Mouse (Mus musculus) stomach, embryonic 14.5 days (tissue): ENCODE measurements around the gene Sfi1. TPM values are rescaled to one million over a fixed set of nuclear protein-coding genes. Genes with fewer than 3 reads are reported as not detected.
"Not testable (repeated sequence)": the region's sequence is repeated elsewhere in the genome, so short reads cannot be mapped to it uniquely, and the experiment has no call there.

Experiments used
- ATAC-seq: fragments of 200-750 bp; cut with Nextera tagmentation; 2 replicates; pipeline ENCODE4 v1.8.0; 2017; ENCODE audit warnings: low read depth, moderate TSS enrichment; ENCODE audit not compliant: insufficient number of reproducible peaks, insufficient read depth, low FRiP score
- H3K27ac ChIP-seq: fragments of 300-500 bp; sonication (generic); 2 replicates; pipeline ENCODE4 v1.5.1; 2014; ENCODE audit warnings: mild to moderate bottlenecking, low read length, moderate library complexity, mixed read lengths
- H3K27me3 ChIP-seq: fragments of 300-500 bp; sonication (generic); 2 replicates; pipeline ENCODE4 v1.6.1; 2014; ENCODE audit warnings: low read length, control low read depth, mixed read lengths; ENCODE audit not compliant: control insufficient read depth, insufficient read depth
- H3K36me3 ChIP-seq: fragments of 300-500 bp; sonication (generic); 2 replicates; pipeline ENCODE4 v1.6.1; 2014; ENCODE audit warnings: mild to moderate bottlenecking, control low read depth, low read length, moderate library complexity, mixed read lengths; ENCODE audit not compliant: control insufficient read depth, insufficient read depth
- H3K4me1 ChIP-seq: fragments of 300-500 bp; sonication (generic); 2 replicates; pipeline ENCODE4 v1.6.1; 2014; ENCODE audit warnings: low read length, control low read depth, mixed read lengths; ENCODE audit not compliant: control insufficient read depth, insufficient read depth
- H3K4me2 ChIP-seq: fragments of 300-500 bp; sonication (generic); replicated peaks from 2 replicates; pipeline ENCODE4 v1.6.1; 2014; ENCODE audit warnings: low read depth, low read length, control low read depth
- H3K4me3 ChIP-seq: fragments of 300-500 bp; sonication (generic); 2 replicates; pipeline ENCODE4 v1.5.1; 2014; ENCODE audit warnings: low read depth, low read length, control low read depth
- H3K9ac ChIP-seq: fragments of 300-500 bp; sonication (generic); replicated peaks from 2 replicates; pipeline ENCODE4 v1.6.1; 2014; ENCODE audit warnings: low read depth, mild to moderate bottlenecking, control low read depth, low read length, moderate library complexity, mixed read lengths
- H3K9me3 ChIP-seq: fragments of 300-500 bp; sonication (generic); 2 replicates; pipeline ENCODE4 v1.6.1; 2016; ENCODE audit warnings: low read depth, low read length, control low read depth; ENCODE audit not compliant: control insufficient read depth
- WGBS: fragments of 180-500 bp; shearing (Covaris S2); extraction: QIAGEN DNeasy Blood & Tissue Kit; methylation state at CpG from one replicate; pipeline ENCODE4 v1.1.7; 2014; 5-methylcytosine and 5-hydroxymethylcytosine counted together
- polyA plus RNA-seq: library from polyadenylated mRNA; unstranded; fragments of >200 nt; fragmentation: Nextera tagmentation; extraction: Ambion mirVana; gene quantifications from 2 replicates; pipeline ENCODE4 v1.2.1, GENCODE M21; 2014

Gene Sfi1
- polyA plus RNA-seq, 1 experiment from 2014 or later = 12.5 TPM

GRCm38 (mm10) chr11:3181250-3181649, 12.0 kb downstream of the Sfi1 start:
- not testable (repeated sequence) for H3K9ac ChIP-seq, H3K36me3 ChIP-seq, H3K4me3 ChIP-seq, H3K9me3 ChIP-seq, H3K4me1 ChIP-seq, H3K4me2 ChIP-seq, ATAC-seq, H3K27ac ChIP-seq, H3K27me3 ChIP-seq
- WGBS = 61% methylated on average over 4 of the region's 4 CpGs

- H3K9ac ChIP-seq, H3K27me3 ChIP-seq, H3K27ac ChIP-seq, H3K4me2 ChIP-seq, H3K9me3 ChIP-seq, H3K36me3 ChIP-seq, H3K4me3 ChIP-seq, H3K4me1 ChIP-seq, ATAC-seq: not testable (repeated sequence)
- 76% methylated on average over 6 of the region's 6 CpGs for WGBS
These were observed 12.6 kb downstream of the Sfi1 start for GRCm38 (mm10) chr11:3180510-3181160.

- not testable (repeated sequence) for H3K9me3 ChIP-seq, H3K4me3 ChIP-seq, H3K9ac ChIP-seq, H3K4me1 ChIP-seq, H3K27me3 ChIP-seq, H3K27ac ChIP-seq, ATAC-seq, H3K4me2 ChIP-seq, H3K36me3 ChIP-seq
- 87% methylated on average over 7 of the region's 7 CpGs for WGBS
These were observed 13.6 kb downstream of the Sfi1 start for GRCm38 (mm10) chr11:3179726-3180092.

- H3K4me2 ChIP-seq, H3K9me3 ChIP-seq, H3K36me3 ChIP-seq, ATAC-seq, H3K9ac ChIP-seq, H3K4me1 ChIP-seq, H3K4me3 ChIP-seq, H3K27ac ChIP-seq, H3K27me3 ChIP-seq: not testable (repeated sequence)
- 81% methylated on average over 6 of the region's 6 CpGs for WGBS
These were observed 14.1 kb downstream of the Sfi1 start for GRCm38 (mm10) chr11:3178968-3179725.

GRCm38 (mm10) chr11:3173425-3174318, 19.6 kb downstream of the Sfi1 start:
- H3K4me3 ChIP-seq, H3K27me3 ChIP-seq, H3K9ac ChIP-seq, H3K4me2 ChIP-seq, H3K4me1 ChIP-seq, H3K27ac ChIP-seq, H3K36me3 ChIP-seq, H3K9me3 ChIP-seq: not testable (repeated sequence)
- ATAC-seq = peak; percentile 42
- 80% methylated on average over 11 of the region's 11 CpGs for WGBS

GRCm38 (mm10) chr11:3172526-3172925, 20.7 kb downstream of the Sfi1 start:
- ATAC-seq = not testable (repeated sequence)
- 63% methylated on average over 5 of the region's 6 CpGs for WGBS

GRCm38 (mm10) chr11:3171931-3172330, 21.3 kb downstream of the Sfi1 start:
- H3K9ac ChIP-seq, H3K4me3 ChIP-seq, H3K27me3 ChIP-seq, H3K4me1 ChIP-seq, ATAC-seq, H3K4me2 ChIP-seq, H3K9me3 ChIP-seq, H3K36me3 ChIP-seq, H3K27ac ChIP-seq: not testable (repeated sequence)
- WGBS = 68% methylated on average over 1 of the region's 1 CpGs

More at GRCm38 (mm10) chr11:3172526-3172925, 20.7 kb downstream of the Sfi1 start:
- H3K36me3 ChIP-seq, H3K4me1 ChIP-seq, H3K4me2 ChIP-seq, H3K9ac ChIP-seq, H3K9me3 ChIP-seq, H3K27me3 ChIP-seq, H3K27ac ChIP-seq, H3K4me3 ChIP-seq: not testable (repeated sequence)

- not testable (repeated sequence) for H3K36me3 ChIP-seq, H3K27ac ChIP-seq, H3K4me3 ChIP-seq, H3K4me1 ChIP-seq, H3K27me3 ChIP-seq, H3K4me2 ChIP-seq, H3K9me3 ChIP-seq, H3K9ac ChIP-seq
- ATAC-seq = peak; percentile 15
- WGBS = 69% methylated on average over 2 of the region's 2 CpGs
These were observed 24.2 kb downstream of the Sfi1 start for GRCm38 (mm10) chr11:3169042-3169441.
